Mouse (Mus musculus) neural tube, embryonic 14.5 days (tissue): ENCODE results near the gene Vmn1r37. TPM values are rescaled to one million over a fixed set of nuclear protein-coding genes. Genes with fewer than 3 reads are reported as not detected.
"Not testable (repeated sequence)": the region's sequence is repeated elsewhere in the genome, so short reads cannot be mapped to it uniquely, and the experiment has no call there.

ENCODE experiments used
- ATAC-seq: fragments of 200-750 bp; cut with Nextera tagmentation; 2 replicates; pipeline ENCODE4 v1.8.0; 2017; ENCODE audit warnings: low read depth, mild to moderate bottlenecking, moderate TSS enrichment, moderate library complexity
- H3K27ac ChIP-seq: fragments of 300-500 bp; sonication (generic); 2 replicates; pipeline ENCODE4 v1.5.1; 2014; ENCODE audit warnings: low read depth, mild to moderate bottlenecking, control low read depth, low read length, moderate library complexity, mixed read lengths
- H3K27me3 ChIP-seq: fragments of 300-500 bp; sonication (generic); 2 replicates; pipeline ENCODE4 v1.6.1; 2014; ENCODE audit warnings: low read length; ENCODE audit not compliant: control insufficient read depth, insufficient read depth
- H3K36me3 ChIP-seq: fragments of 300-500 bp; sonication (generic); 2 replicates; pipeline ENCODE4 v1.6.1; 2014; ENCODE audit warnings: low read length, mixed read lengths; ENCODE audit not compliant: control insufficient read depth, insufficient read depth
- H3K4me1 ChIP-seq: fragments of 300-500 bp; sonication (generic); 2 replicates; pipeline ENCODE4 v1.6.1; 2014; ENCODE audit warnings: low read length; ENCODE audit not compliant: control insufficient read depth, insufficient read depth
- H3K4me2 ChIP-seq: fragments of 300-500 bp; sonication (generic); 2 replicates; pipeline ENCODE4 v1.6.1; 2014; ENCODE audit warnings: mild to moderate bottlenecking, low read depth, low read length, control low read depth
- H3K4me3 ChIP-seq: fragments of 300-500 bp; sonication (generic); 2 replicates; pipeline ENCODE4 v1.5.1; 2014; ENCODE audit warnings: low read depth, low read length, control low read depth, mixed read lengths
- H3K9ac ChIP-seq: fragments of 300-500 bp; sonication (generic); replicated peaks from 2 replicates; pipeline ENCODE4 v1.6.1; 2014; ENCODE audit warnings: low read depth, mild to moderate bottlenecking, control low read depth, low read length, mixed read lengths
- H3K9me3 ChIP-seq: fragments of 300-500 bp; sonication (generic); 2 replicates; pipeline ENCODE4 v1.6.1; 2016; ENCODE audit warnings: low read length; ENCODE audit not compliant: control insufficient read depth
- WGBS: fragments of 180-500 bp; shearing (Covaris S2); extraction: QIAGEN DNeasy Blood & Tissue Kit; methylation state at CpG from one replicate; pipeline ENCODE4 v1.1.7; 2014; 5-methylcytosine and 5-hydroxymethylcytosine counted together
- polyA plus RNA-seq: library from polyadenylated mRNA; unstranded; fragments of >200 nt; fragmentation: Nextera tagmentation; extraction: Ambion mirVana; gene quantifications from 2 replicates; pipeline ENCODE4 v1.2.1, GENCODE M21; 2014

Gene Vmn1r37
- polyA plus RNA-seq, result not detected in 2 replicates

DNA sequence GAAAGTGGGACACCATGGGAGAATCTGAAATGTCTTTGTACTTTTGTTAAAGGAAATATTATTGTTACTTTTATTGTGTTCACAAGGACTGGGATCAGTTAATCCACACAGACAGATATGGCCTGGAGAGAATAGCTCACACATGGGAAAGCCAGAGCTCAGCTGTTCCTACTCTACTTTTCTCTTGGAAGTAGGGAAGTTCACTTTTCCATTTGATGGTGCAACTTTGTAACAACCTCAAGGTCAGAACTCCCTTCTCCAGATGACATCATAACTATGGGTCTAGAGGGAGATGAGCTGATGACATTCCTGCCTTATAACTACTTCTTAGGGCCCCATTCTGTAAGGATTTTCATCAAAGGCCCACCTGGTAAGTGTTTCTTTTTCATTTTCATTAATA is at the start of gene Vmn1r37:
Vmn1r37 (plus strand) TSS at position 301 of the 400 bp plus-strand sequence.
- H3K36me3 ChIP-seq, ATAC-seq, H3K4me3 ChIP-seq, H3K9ac ChIP-seq, H3K27me3 ChIP-seq, H3K27ac ChIP-seq, H3K9me3 ChIP-seq, H3K4me2 ChIP-seq, H3K4me1 ChIP-seq: not testable (repeated sequence)

DNA sequence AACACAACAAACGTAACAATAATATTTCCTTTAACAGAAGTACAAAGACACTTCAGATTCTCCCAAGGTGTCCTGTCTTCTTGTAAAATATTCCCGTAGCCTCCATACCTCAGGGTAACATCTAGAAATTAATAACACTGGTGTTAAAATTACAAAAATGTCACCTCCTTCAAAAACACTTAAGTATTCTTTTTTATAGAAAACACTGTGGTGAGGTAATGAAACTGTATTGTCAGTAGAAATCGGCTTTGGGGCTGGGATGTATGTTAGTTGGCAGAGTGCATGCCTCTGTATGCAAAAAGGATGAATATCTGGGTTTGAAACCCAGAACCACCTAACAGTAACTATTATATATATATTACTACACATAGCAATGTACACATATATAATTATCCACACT is 43.4 kb upstream of the Vmn1r37 start, which contains the start of gene Vmn1r35:
Vmn1r35 (minus strand) TSS at position 101 of the 400 bp plus-strand sequence.
- H3K9ac ChIP-seq, result no peak within 1 kb of the TSS
- no peaks in the 10 kb centered on the region for H3K27me3 ChIP-seq
- H3K9me3 ChIP-seq, result no peaks in the 10 kb centered on the region
- no peak within 1 kb of the TSS for H3K4me3 ChIP-seq
- no peaks in the 10 kb centered on the region for H3K36me3 ChIP-seq
- H3K27ac ChIP-seq, result no peak within 1 kb of the TSS
- H3K4me1 ChIP-seq, result no peaks in the 10 kb centered on the region
- WGBS, result 87% methylated on average over 3 of the region's 3 CpGs
- ATAC-seq, result no peak
- no peak within 1 kb of the TSS for H3K4me2 ChIP-seq

DNA sequence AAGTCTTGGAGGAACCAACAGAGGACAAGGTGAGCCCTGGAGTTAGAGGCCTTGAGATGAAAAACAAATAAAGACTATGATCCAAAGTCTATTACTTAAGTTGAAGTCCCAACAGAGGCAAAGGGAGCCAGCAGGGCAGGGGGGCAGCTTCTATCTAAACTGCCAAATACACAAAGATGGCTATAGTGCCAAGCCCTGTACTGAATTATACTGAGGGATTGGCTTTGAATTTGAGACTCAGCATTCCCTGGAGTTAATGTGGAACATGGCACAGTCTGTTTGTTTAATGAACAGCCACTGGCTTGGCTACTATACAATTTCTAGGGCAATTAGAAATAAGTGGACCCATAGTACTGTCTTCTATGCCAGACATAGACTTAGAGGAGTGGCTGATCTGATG is 20.3 kb upstream of the Vmn1r37 start:
- no peak overlapping the region for H3K4me3 ChIP-seq
- ATAC-seq, result no peak
- no peaks in the 10 kb centered on the region for H3K9me3 ChIP-seq
- H3K9ac ChIP-seq, result no peak overlapping the region
- no peaks in the 10 kb centered on the region for H3K4me1 ChIP-seq
- no peak overlapping the region for H3K4me2 ChIP-seq
- no peak overlapping the region for H3K27ac ChIP-seq
- no peaks in the 10 kb centered on the region for H3K27me3 ChIP-seq
- no peaks in the 10 kb centered on the region for H3K36me3 ChIP-seq

- no peak overlapping the region for H3K4me2 ChIP-seq
- WGBS, result 77% methylated on average over 3 of the region's 3 CpGs
- H3K9ac ChIP-seq, result no peak overlapping the region
- no peak for ATAC-seq
- H3K27ac ChIP-seq, result no peak overlapping the region
- H3K4me1 ChIP-seq, result no peaks in the 10 kb centered on the region
- H3K36me3 ChIP-seq, result no peaks in the 10 kb centered on the region
- H3K4me3 ChIP-seq, result no peak overlapping the region
- no peaks in the 10 kb centered on the region for H3K9me3 ChIP-seq
- H3K27me3 ChIP-seq, result no peaks in the 10 kb centered on the region
These were observed 15.3 kb upstream of the Vmn1r37 start for GRCm38 (mm10) chr6:66713854-66714253.

- not testable (repeated sequence) for H3K27me3 ChIP-seq, H3K4me2 ChIP-seq, H3K36me3 ChIP-seq, H3K4me3 ChIP-seq, H3K27ac ChIP-seq, H3K9ac ChIP-seq, ATAC-seq, H3K9me3 ChIP-seq, H3K4me1 ChIP-seq
- WGBS, result 72% methylated on average over 2 of the region's 2 CpGs
These were observed 10.1 kb upstream of the Vmn1r37 start, which contains the start of gene Vmn1r36 for GRCm38 (mm10) chr6:66719068-66719467. Gene Vmn1r36 (minus strand): TSS chr6:66719168.

DNA sequence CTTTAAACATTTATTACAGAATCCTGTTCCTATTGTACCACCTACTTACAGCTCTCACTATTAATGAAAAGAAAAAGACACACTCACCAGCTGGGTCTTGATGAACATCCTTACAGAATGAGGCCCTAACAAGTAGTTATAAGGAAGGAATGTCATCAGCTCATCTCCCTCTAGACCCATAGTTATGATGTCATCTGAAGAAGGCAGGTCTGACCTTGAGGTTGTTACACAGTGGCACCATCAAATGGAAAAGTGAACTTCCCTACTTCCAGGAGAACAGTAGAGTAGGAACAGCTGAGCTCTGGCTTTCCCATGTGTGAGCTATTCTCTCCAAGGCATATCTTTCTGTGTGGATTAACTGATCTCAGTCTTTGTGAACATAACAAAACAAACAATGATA is 53.3 kb downstream of the Vmn1r37 start, which contains the start of gene Vmn1r38:
Vmn1r38 (minus strand) TSS at position 101 of the 400 bp plus-strand sequence.
- not testable (repeated sequence) for H3K27me3 ChIP-seq, H3K4me3 ChIP-seq, H3K9ac ChIP-seq, H3K4me2 ChIP-seq, H3K36me3 ChIP-seq, H3K9me3 ChIP-seq, H3K27ac ChIP-seq, H3K4me1 ChIP-seq, ATAC-seq

Other genes with a start within 250 kb of the Vmn1r37 start
- 10.4 and 13.7 TPM in 2 replicates for gene Mad2l1, start 194.0 kb upstream of the Vmn1r37 start, polyA plus RNA-seq
- not detected in 2 replicates for gene Vmn1r32, start 169.3 kb upstream of the Vmn1r37 start, polyA plus RNA-seq
- not detected in 2 replicates for gene Vmn1r33, start 111.1 kb upstream of the Vmn1r37 start, polyA plus RNA-seq
- not detected in 2 replicates for gene Vmn1r34, start 85.5 kb upstream of the Vmn1r37 start, polyA plus RNA-seq
- not detected in 2 replicates for gene Vmn1r35, start 43.5 kb upstream of the Vmn1r37 start, polyA plus RNA-seq
- gene Vmn1r36, start 10.2 kb upstream of the Vmn1r37 start, polyA plus RNA-seq, result not detected in 2 replicates
- gene Vmn1r38, start 53.2 kb downstream of the Vmn1r37 start, polyA plus RNA-seq, result not detected in 2 replicates
- gene Vmn1r39, start 81.2 kb downstream of the Vmn1r37 start, polyA plus RNA-seq, result not detected in 2 replicates
- 78.2 and 82.9 TPM in 2 replicates for gene Gng12, start 167.0 kb downstream of the Vmn1r37 start, polyA plus RNA-seq